Mouse (Mus musculus) right cerebral cortex, postnatal 14 days (tissue): ENCODE data around the gene Il2rg.
A peak's percentile ranks its signal among the peaks of the same experiment; 100 is the strongest.

Experiments used
- DNase-seq: peaks from one replicate; pipeline ENCODE4 v3.0.0; 2022

Il2rg gene

GRCm38 (mm10) chrX:101268025-101268754 lies at the start of gene Il2rg:
Gene Il2rg, minus strand, starts transcription at chrX:101268255.
- DNase-seq, result no peak

- peak; percentile 71 for DNase-seq
Observed at GRCm38 (mm10) chrX:101313625-101314359, 45.7 kb upstream of the Il2rg start.

- no peak for DNase-seq
Observed at GRCm38 (mm10) chrX:101309299-101309698, 41.2 kb upstream of the Il2rg start.

- DNase-seq, result no peak
Observed at GRCm38 (mm10) chrX:101304646-101305045, 36.6 kb upstream of the Il2rg start.

- DNase-seq, result no peak
Observed at GRCm38 (mm10) chrX:101301654-101302053, 33.6 kb upstream of the Il2rg start.

GRCm38 (mm10) chrX:101300427-101301030 lies 32.5 kb upstream of the Il2rg start:
- DNase-seq, result no peak

- DNase-seq, result peak; percentile 29
Observed at GRCm38 (mm10) chrX:101299473-101300426, 31.7 kb upstream of the Il2rg start.

GRCm38 (mm10) chrX:101299055-101299454 lies 31.0 kb upstream of the Il2rg start, which contains the start of gene Nlgn3:
Gene Nlgn3, plus strand, starts transcription at chrX:101299168.
- peak; percentile 44 for DNase-seq

- no peak for DNase-seq
Observed at GRCm38 (mm10) chrX:101290111-101290510, 22.1 kb upstream of the Il2rg start.

- DNase-seq, result no peak
Observed at GRCm38 (mm10) chrX:101289037-101289436, 21.0 kb upstream of the Il2rg start.

GRCm38 (mm10) chrX:101288432-101288831 lies 20.4 kb upstream of the Il2rg start:
- DNase-seq, result no peak

- no peak for DNase-seq
Observed at GRCm38 (mm10) chrX:101287543-101287942, 19.5 kb upstream of the Il2rg start.

GRCm38 (mm10) chrX:101285953-101286670 lies 18.1 kb upstream of the Il2rg start:
- DNase-seq, result no peak

- peak; percentile 64 for DNase-seq
Observed at GRCm38 (mm10) chrX:101285534-101285933, 17.5 kb upstream of the Il2rg start.

GRCm38 (mm10) chrX:101282813-101283212 lies 14.8 kb upstream of the Il2rg start:
- no peak for DNase-seq

GRCm38 (mm10) chrX:101273875-101274738 lies 6.1 kb upstream of the Il2rg start, which contains the start of gene Med12:
Gene Med12, plus strand, starts transcription at chrX:101274030.
- peak; percentile 77 for DNase-seq

- no peak for DNase-seq
Observed at GRCm38 (mm10) chrX:101273410-101273809, 5.4 kb upstream of the Il2rg start.

GRCm38 (mm10) chrX:101268755-101269124 lies 685 bp upstream of the Il2rg start, which contains the start of gene Gm20489:
Gene Gm20489, minus strand, starts transcription at chrX:101269023.
- no peak for DNase-seq

GRCm38 (mm10) chrX:101266631-101267030 lies 1.4 kb downstream of the Il2rg start:
- no peak for DNase-seq

- no peak for DNase-seq
Observed at GRCm38 (mm10) chrX:101263892-101264291, 4.2 kb downstream of the Il2rg start, which contains the start of gene Gm614. Gene Gm614, minus strand, starts transcription at chrX:101263992.
